Mouse (Mus musculus) layer of hippocampus, adult 6 months (tissue): ENCODE measurements around the gene Acp6. TPM values are rescaled to one million over a fixed set of nuclear protein-coding genes. Genes with fewer than 3 reads are reported as not detected.

Experiments used
- long read RNA-seq, 2 experiments: library from polyadenylated mRNA; unstranded; transcript quantifications; one replicate each; pipeline ENCODE4 v2.0.0; 2019 to 2020
- polyA plus RNA-seq: library from polyadenylated mRNA; unstranded; fragments of <200 nt; fragmentation: Nextera tagmentation; gene quantifications from 2 replicates; pipeline ENCODE4 v1.2.3, GENCODE M21; 2021

Gene Acp6
- polyA plus RNA-seq: 10.5 and 11.5 TPM in 2 replicates
- long read RNA-seq, experiment 1, transcript Acp6-201 (10 exons, 1,754 nt): major isoform, 21 of 26 reads
- long read RNA-seq, experiment 1, partial matches to known transcripts: 1 of 26 reads
- long read RNA-seq, experiment 1, other reads (novel, unspliced or antisense): 3 of 26 reads
- long read RNA-seq, experiment 2, transcript Acp6-209 (1 exons, 1,300 nt): minor isoform, 9 of 88 reads
- long read RNA-seq, experiment 2, transcript Acp6-201 (10 exons, 1,754 nt): major isoform, 51 of 88 reads
- long read RNA-seq, experiment 2, partial matches to known transcripts: 0 of 88 reads
- long read RNA-seq, experiment 2, other reads (novel, unspliced or antisense): 28 of 88 reads

DNA sequence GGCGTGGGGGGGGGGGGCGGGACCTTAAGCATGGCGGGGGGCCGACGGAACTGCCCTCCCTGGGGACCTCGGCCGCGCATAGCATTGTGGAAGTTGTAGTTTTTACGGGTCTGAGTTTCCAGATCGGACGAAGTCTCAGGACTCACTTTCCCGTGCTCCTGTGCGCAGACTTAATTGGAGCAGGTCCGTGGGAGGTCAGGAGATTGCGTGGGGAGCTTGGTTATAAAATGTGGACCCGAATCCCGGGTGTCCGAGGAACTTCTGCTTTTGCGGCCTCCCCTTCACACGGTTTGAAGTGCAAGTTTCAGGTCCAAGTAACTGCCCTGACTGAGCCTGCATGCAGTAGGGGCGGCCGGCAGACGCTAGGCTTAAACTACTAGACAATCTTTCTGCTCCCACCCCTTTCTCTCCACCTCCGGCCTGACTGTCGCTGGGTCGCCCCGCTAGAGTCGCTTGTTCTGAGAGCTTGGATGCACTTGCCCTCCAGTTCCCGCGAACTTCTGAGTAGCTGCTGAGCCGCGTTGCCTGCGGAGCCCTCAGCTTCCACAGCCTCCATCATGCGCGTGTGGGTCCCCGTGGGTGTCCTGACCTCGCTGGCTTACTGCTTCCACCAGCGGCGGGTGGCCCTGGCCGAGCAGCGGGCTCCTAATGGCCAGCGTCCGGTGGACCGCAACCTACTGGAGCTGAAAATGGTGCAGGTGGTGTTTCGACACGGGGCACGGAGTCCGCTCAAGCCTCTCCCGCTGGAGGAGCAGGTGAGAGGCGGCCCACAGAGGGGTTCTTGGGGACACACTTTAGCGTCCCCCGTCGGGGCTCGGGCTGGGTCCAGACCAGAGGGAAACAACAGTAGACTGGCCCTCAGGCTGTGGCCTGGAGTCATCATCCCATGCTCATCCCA, at the start of gene Acp6:
TSS of gene Acp6 (plus strand) at position 167 of the 898 bp plus-strand sequence.

Other genes with a start within 250 kb of the Acp6 start
- gene Gja8, start 232.8 kb upstream of the Acp6 start, polyA plus RNA-seq: 0.06 TPM in 1 of 2 replicates, not detected in the other
- gene Bcl9, start 139.1 kb downstream of the Acp6 start, polyA plus RNA-seq: 29.2 and 38.4 TPM in 2 replicates